Mouse (Mus musculus): ENCODE measurements around the gene Dnajc4. TPM values are rescaled to one million over a fixed set of nuclear protein-coding genes. Genes with fewer than 3 reads are reported as not detected.
A peak's percentile ranks its signal among the peaks of the same experiment; 100 is the strongest.

Dnajc4 gene
- polyA plus RNA-seq, 1 experiment: 31.6 TPM

GRCm38 (mm10) chr19:6990712-6991111, 1.7 kb downstream of the Dnajc4 start:
- H3K27me3 ChIP-seq (ENCODE audit: control insufficient read depth, insufficient read depth, low read length): no peaks in the 10 kb centered on the region
- 95% methylated on average over 6 of the region's 6 CpGs for WGBS
- no peak overlapping the region for H3K27ac ChIP-seq (ENCODE audit: control insufficient read depth, insufficient read depth, low read length)
- no peaks in the 10 kb centered on the region for H3K36me3 ChIP-seq (ENCODE audit: control insufficient read depth, insufficient read depth, low read length)
- DNase-seq: no peak
- no peak overlapping the region for H3K4me3 ChIP-seq (ENCODE audit: control insufficient read depth, insufficient read depth, low read length)
- H3K4me1 ChIP-seq (replicated peaks; ENCODE audit: control insufficient read depth, insufficient read depth, low read length): peaks cover 46% of the 10 kb centered on the region
- TF ChIP-seq CTCF (IDR thresholded peaks at IDR 0.05; ENCODE audit: borderline replicate concordance, control insufficient read depth, extremely low read depth, insufficient read depth, low read length, poor library complexity) (no peak), POLR2A (IDR thresholded peaks at IDR 0.05; ENCODE audit: control insufficient read depth, extremely low read depth, insufficient read depth, low read length, poor library complexity) (no peak)

- Histone ChIP-seq H3K36me3 (ENCODE audit: control insufficient read depth, insufficient read depth, low read length) (no peaks in the 10 kb centered on the region), H3K27ac (ENCODE audit: control insufficient read depth, insufficient read depth, low read length) (no peak overlapping the region), H3K4me3 (ENCODE audit: control insufficient read depth, insufficient read depth, low read length) (no peak overlapping the region), H3K27me3 (ENCODE audit: control insufficient read depth, insufficient read depth, low read length) (no peaks in the 10 kb centered on the region), H3K4me1 (replicated peaks; ENCODE audit: control insufficient read depth, insufficient read depth, low read length) (peaks cover 33% of the 10 kb centered on the region)
- no peak for DNase-seq
- 96% methylated on average over 8 of the region's 8 CpGs for WGBS
- no peak for TF ChIP-seq POLR2A (IDR thresholded peaks at IDR 0.05; ENCODE audit: control insufficient read depth, extremely low read depth, insufficient read depth, low read length, poor library complexity)
- TF ChIP-seq CTCF (IDR thresholded peaks at IDR 0.05; ENCODE audit: borderline replicate concordance, control insufficient read depth, extremely low read depth, insufficient read depth, low read length, poor library complexity): no peak
Measured at GRCm38 (mm10) chr19:6989251-6989650, 3.1 kb downstream of the Dnajc4 start.

- peak overlapping the region; percentile 59 for H3K4me3 ChIP-seq (ENCODE audit: control insufficient read depth, insufficient read depth, low read length)
- 16% methylated on average over 8 of the region's 8 CpGs for WGBS
- no peak for TF ChIP-seq CTCF (IDR thresholded peaks at IDR 0.05; ENCODE audit: borderline replicate concordance, control insufficient read depth, extremely low read depth, insufficient read depth, low read length, poor library complexity)
- TF ChIP-seq POLR2A (IDR thresholded peaks at IDR 0.05; ENCODE audit: control insufficient read depth, extremely low read depth, insufficient read depth, low read length, poor library complexity): no peak
- H3K27ac ChIP-seq (ENCODE audit: control insufficient read depth, insufficient read depth, low read length): no peak overlapping the region
- no peaks in the 10 kb centered on the region for H3K36me3 ChIP-seq (ENCODE audit: control insufficient read depth, insufficient read depth, low read length)
- peaks cover 26% of the 10 kb centered on the region for H3K4me1 ChIP-seq (replicated peaks; ENCODE audit: control insufficient read depth, insufficient read depth, low read length)
- no peaks in the 10 kb centered on the region for H3K27me3 ChIP-seq (ENCODE audit: control insufficient read depth, insufficient read depth, low read length)
- no peak for DNase-seq
Measured at GRCm38 (mm10) chr19:6987904-6988285, 4.5 kb downstream of the Dnajc4 start.

GRCm38 (mm10) chr19:6987061-6987903, 5.1 kb downstream of the Dnajc4 start, which contains the start of gene Vegfb:
Gene Vegfb, minus strand, starts transcription at chr19:6987651.
- peaks cover 22% of the 10 kb centered on the region for H3K4me1 ChIP-seq (replicated peaks; ENCODE audit: control insufficient read depth, insufficient read depth, low read length)
- no peak within 1 kb of the TSS for H3K27ac ChIP-seq (ENCODE audit: control insufficient read depth, insufficient read depth, low read length)
- no peaks in the 10 kb centered on the region for H3K27me3 ChIP-seq (ENCODE audit: control insufficient read depth, insufficient read depth, low read length)
- H3K36me3 ChIP-seq (ENCODE audit: control insufficient read depth, insufficient read depth, low read length): no peaks in the 10 kb centered on the region
- peak; percentile 77 for DNase-seq
- 1% methylated on average over 82 of the region's 85 CpGs for WGBS
- TF ChIP-seq CTCF (IDR thresholded peaks at IDR 0.05; ENCODE audit: borderline replicate concordance, control insufficient read depth, extremely low read depth, insufficient read depth, low read length, poor library complexity) (no peak), POLR2A (IDR thresholded peaks at IDR 0.05; ENCODE audit: control insufficient read depth, extremely low read depth, insufficient read depth, low read length, poor library complexity) (peak; percentile 50; the same call in 1 of the 2 replicates)
- H3K4me3 ChIP-seq (ENCODE audit: control insufficient read depth, insufficient read depth, low read length): peak within 1 kb of the TSS; percentile 59

GRCm38 (mm10) chr19:6985951-6986708, 6.2 kb downstream of the Dnajc4 start:
- TF ChIP-seq POLR2A (IDR thresholded peaks at IDR 0.05; ENCODE audit: control insufficient read depth, extremely low read depth, insufficient read depth, low read length, poor library complexity) (no peak), CTCF (IDR thresholded peaks at IDR 0.05; ENCODE audit: borderline replicate concordance, control insufficient read depth, extremely low read depth, insufficient read depth, low read length, poor library complexity) (no peak)
- WGBS: 90% methylated on average over 10 of the region's 10 CpGs
- Histone ChIP-seq H3K36me3 (ENCODE audit: control insufficient read depth, insufficient read depth, low read length) (no peaks in the 10 kb centered on the region), H3K27ac (ENCODE audit: control insufficient read depth, insufficient read depth, low read length) (no peak overlapping the region), H3K27me3 (ENCODE audit: control insufficient read depth, insufficient read depth, low read length) (no peaks in the 10 kb centered on the region), H3K4me3 (ENCODE audit: control insufficient read depth, insufficient read depth, low read length) (no peak overlapping the region), H3K4me1 (replicated peaks; ENCODE audit: control insufficient read depth, insufficient read depth, low read length) (peaks cover 16% of the 10 kb centered on the region)
- no peak for DNase-seq

GRCm38 (mm10) chr19:6985300-6985699, 7.1 kb downstream of the Dnajc4 start:
- no peaks in the 10 kb centered on the region for H3K27me3 ChIP-seq (ENCODE audit: control insufficient read depth, insufficient read depth, low read length)
- no peak overlapping the region for H3K4me3 ChIP-seq (ENCODE audit: control insufficient read depth, insufficient read depth, low read length)
- H3K4me1 ChIP-seq (replicated peaks; ENCODE audit: control insufficient read depth, insufficient read depth, low read length): peaks cover 16% of the 10 kb centered on the region
- no peak for TF ChIP-seq CTCF (IDR thresholded peaks at IDR 0.05; ENCODE audit: borderline replicate concordance, control insufficient read depth, extremely low read depth, insufficient read depth, low read length, poor library complexity)
- no peak for TF ChIP-seq POLR2A (IDR thresholded peaks at IDR 0.05; ENCODE audit: control insufficient read depth, extremely low read depth, insufficient read depth, low read length, poor library complexity)
- no peaks in the 10 kb centered on the region for H3K36me3 ChIP-seq (ENCODE audit: control insufficient read depth, insufficient read depth, low read length)
- no peak for DNase-seq
- H3K27ac ChIP-seq (ENCODE audit: control insufficient read depth, insufficient read depth, low read length): no peak overlapping the region
- WGBS: 97% methylated on average over 19 of the region's 19 CpGs

Measured in thymus, adult 2 months (tissue).